Mouse (Mus musculus) liver, postnatal 0 days (tissue): ENCODE measurements around the gene Ybx3. TPM values are rescaled to one million over a fixed set of nuclear protein-coding genes. Genes with fewer than 3 reads are reported as not detected.

Experiments used
- ATAC-seq: fragments of 200-750 bp; cut with Nextera tagmentation; 2 replicates; pipeline ENCODE4 v1.8.0; 2017; ENCODE audit warnings: mild to moderate bottlenecking, moderate library complexity
- DNase-seq: peaks from one replicate; pipeline ENCODE4 v3.0.0-alpha.2; 2016
- H3K27ac ChIP-seq: fragments of 300-500 bp; sonication (generic); 2 replicates; pipeline ENCODE4 v1.5.1; 2014; ENCODE audit warnings: antibody characterized with exemption, moderate library complexity, mild to moderate bottlenecking, low read depth
- H3K27me3 ChIP-seq: fragments of 300-500 bp; sonication (generic); 2 replicates; pipeline ENCODE4 v1.6.1; 2014; ENCODE audit warnings: low read length, control low read depth, mixed read lengths; ENCODE audit not compliant: insufficient read depth
- H3K36me3 ChIP-seq: fragments of 300-500 bp; sonication (generic); replicated peaks from 2 replicates; pipeline ENCODE4 v1.6.1; 2014; ENCODE audit warnings: mild to moderate bottlenecking, control low read depth, low read length, moderate library complexity, mixed read lengths; ENCODE audit not compliant: insufficient read depth
- H3K4me1 ChIP-seq: fragments of 300-500 bp; sonication (generic); 2 replicates; pipeline ENCODE4 v1.6.1; 2014; ENCODE audit warnings: antibody characterized with exemption, mild to moderate bottlenecking, control low read depth; ENCODE audit not compliant: insufficient read depth
- H3K4me2 ChIP-seq: fragments of 300-500 bp; sonication (generic); 2 replicates; pipeline ENCODE4 v1.6.1; 2014; ENCODE audit warnings: low read depth, mild to moderate bottlenecking, low read length, moderate library complexity, mixed read lengths
- H3K4me3 ChIP-seq: fragments of 300-500 bp; sonication (generic); 2 replicates; pipeline ENCODE4 v1.5.1; 2014; ENCODE audit warnings: low read depth, low read length
- H3K9ac ChIP-seq: fragments of 300-500 bp; sonication (generic); replicated peaks from 2 replicates; pipeline ENCODE4 v1.6.1; 2014; ENCODE audit warnings: mild to moderate bottlenecking, moderate library complexity
- H3K9me3 ChIP-seq: fragments of 300-500 bp; sonication (generic); 2 replicates; pipeline ENCODE4 v1.6.1; 2016; ENCODE audit warnings: mild to moderate bottlenecking, control low read depth, low read length, mixed read lengths
- CTCF ChIP-seq: sonication (generic); IDR thresholded peaks from 2 replicates; pipeline ENCODE4 v1.5.1; 2016; ENCODE audit warnings: antibody characterized with exemption, low read depth
- EP300 ChIP-seq: IDR thresholded peaks from 2 replicates; pipeline ENCODE4 v1.6.1; 2016; ENCODE audit warnings: antibody characterized with exemption, low read depth, mild to moderate bottlenecking
- WGBS: fragments of 180-500 bp; shearing (Covaris S2); extraction: QIAGEN DNeasy Blood & Tissue Kit; methylation state at CpG from one replicate; pipeline ENCODE4 v1.1.7; 2014; ENCODE audit not compliant: insufficient replicate concordance; 5-methylcytosine and 5-hydroxymethylcytosine counted together
- polyA plus RNA-seq: library from polyadenylated mRNA; unstranded; fragments of >200 nt; fragmentation: Nextera tagmentation; extraction: Ambion mirVana; gene quantifications from 2 replicates; pipeline ENCODE4 v1.2.1, GENCODE M21; 2015

The Ybx3 gene
- polyA plus RNA-seq, 1 experiment from 2014 or later, result 38.9 TPM

DNA sequence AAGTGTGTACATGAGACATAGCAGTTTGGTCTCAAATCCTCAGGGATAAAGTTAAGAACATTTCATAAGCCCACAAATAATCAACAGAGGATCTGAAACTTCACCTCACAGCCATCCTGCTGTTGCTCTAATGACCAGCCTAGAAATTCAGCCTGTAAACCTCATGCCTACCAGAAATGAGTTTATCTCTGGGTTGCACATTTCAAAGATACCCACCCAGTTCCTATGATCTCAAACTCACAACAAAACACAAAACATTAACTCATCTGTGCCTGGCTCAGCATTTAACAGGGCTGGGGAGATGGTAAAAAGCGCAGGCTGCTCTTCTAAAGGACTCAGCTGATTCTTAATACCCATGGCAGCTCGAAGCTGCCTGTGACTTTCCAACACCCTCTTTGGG lies 23.9 kb downstream of the Ybx3 start:
- Histone ChIP-seq H3K4me1 (0 out of 2 replicates have a peak, but pooled peaks cover 2% of the 10 kb centered on the region), H3K4me3 (no peak overlapping the region), H3K27ac (peak overlapping the region; percentile 49; the same call in 1 of the 2 replicates), H3K4me2 (no peak overlapping the region), H3K9me3 (no peaks in the 10 kb centered on the region), H3K9ac (no peak overlapping the region), H3K36me3 (peaks cover 54% of the 10 kb centered on the region), H3K27me3 (no peaks in the 10 kb centered on the region)
- DNase-seq, result no peak
- WGBS, result 76% methylated on average over 2 of the region's 2 CpGs
- TF ChIP-seq EP300 (peak; percentile 87), CTCF (no peak)
- ATAC-seq, result peak; percentile 68

DNA sequence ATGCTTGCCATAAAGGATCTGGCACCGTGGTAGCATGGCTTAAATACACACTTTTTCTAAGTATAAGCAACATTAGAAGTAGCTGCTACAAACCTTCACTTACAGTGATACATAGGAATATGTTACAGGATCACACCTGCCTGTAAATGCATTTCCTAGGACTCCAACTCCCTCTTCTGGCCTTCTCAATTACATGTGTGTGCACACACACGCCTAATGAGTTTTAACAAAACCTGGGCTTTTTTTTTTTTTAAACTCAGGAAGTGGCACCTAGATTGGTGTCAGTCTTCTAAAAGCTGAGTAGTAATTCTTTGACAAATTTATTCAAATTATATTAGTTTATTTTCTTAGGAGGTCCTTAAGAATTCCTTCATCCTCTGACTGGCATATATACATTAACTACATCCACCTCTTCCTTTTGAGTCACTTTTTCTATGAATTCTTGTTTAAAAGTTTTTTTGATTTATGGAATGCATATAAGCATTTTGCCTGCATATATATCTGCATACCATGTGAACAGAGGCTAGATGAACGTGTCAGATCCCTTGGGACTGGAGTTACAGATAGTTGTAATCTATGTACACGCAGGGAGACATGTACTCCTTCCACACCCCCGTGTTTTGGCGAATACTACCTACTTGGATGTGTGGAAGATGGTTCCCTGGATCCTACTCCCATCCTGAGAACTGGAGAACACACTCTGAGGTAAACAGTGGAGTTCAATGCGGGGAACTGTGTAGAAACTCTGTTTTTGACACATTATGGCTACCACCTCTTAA lies 25.1 kb downstream of the Ybx3 start:
- H3K4me1 ChIP-seq, result 0 out of 2 replicates have a peak, but pooled peaks cover 2% of the 10 kb centered on the region
- TF ChIP-seq CTCF (no peak), EP300 (no peak)
- no peak overlapping the region for H3K4me2 ChIP-seq
- 69% methylated on average over 7 of the region's 7 CpGs for WGBS
- H3K27ac ChIP-seq, result 0 out of 2 replicates have a peak overlapping the region, but pooled peaks have one; percentile 19
- H3K4me3 ChIP-seq, result no peak overlapping the region
- ATAC-seq, result peak; percentile 16
- DNase-seq, result no peak
- H3K9ac ChIP-seq, result no peak overlapping the region
- H3K9me3 ChIP-seq, result no peaks in the 10 kb centered on the region
- H3K36me3 ChIP-seq, result peaks cover 43% of the 10 kb centered on the region
- H3K27me3 ChIP-seq, result no peaks in the 10 kb centered on the region

DNA sequence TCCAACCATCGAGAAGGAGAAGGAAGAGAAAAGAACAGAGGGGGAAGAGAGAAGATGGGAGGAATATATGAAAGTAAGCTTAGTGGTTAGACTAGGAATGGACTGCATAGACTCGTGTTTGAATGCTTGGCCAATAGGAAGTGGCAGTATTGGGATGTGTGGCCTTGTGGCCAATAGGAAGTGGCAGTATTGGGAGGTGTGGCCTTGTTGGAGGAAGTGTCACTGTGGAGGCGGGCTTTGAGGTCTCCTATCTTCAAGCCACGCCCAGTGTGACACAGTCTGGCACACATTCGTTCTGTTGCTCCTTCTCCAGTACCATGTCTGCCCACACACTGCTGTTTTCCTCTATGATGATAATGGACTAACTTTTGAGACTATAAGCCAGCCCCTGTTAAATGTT lies 27.6 kb downstream of the Ybx3 start:
- Histone ChIP-seq H3K9me3 (no peaks in the 10 kb centered on the region), H3K4me2 (no peak overlapping the region), H3K4me1 (0 out of 2 replicates have a peak, but pooled peaks cover 2% of the 10 kb centered on the region), H3K9ac (no peak overlapping the region), H3K27me3 (no peaks in the 10 kb centered on the region), H3K27ac (no peak overlapping the region), H3K4me3 (no peak overlapping the region), H3K36me3 (peaks cover 22% of the 10 kb centered on the region)
- ATAC-seq (peak; percentile 82), DNase-seq (peak; percentile 70)
- TF ChIP-seq CTCF (no peak), EP300 (no peak)
- WGBS, result 62% methylated on average over 5 of the region's 5 CpGs

DNA sequence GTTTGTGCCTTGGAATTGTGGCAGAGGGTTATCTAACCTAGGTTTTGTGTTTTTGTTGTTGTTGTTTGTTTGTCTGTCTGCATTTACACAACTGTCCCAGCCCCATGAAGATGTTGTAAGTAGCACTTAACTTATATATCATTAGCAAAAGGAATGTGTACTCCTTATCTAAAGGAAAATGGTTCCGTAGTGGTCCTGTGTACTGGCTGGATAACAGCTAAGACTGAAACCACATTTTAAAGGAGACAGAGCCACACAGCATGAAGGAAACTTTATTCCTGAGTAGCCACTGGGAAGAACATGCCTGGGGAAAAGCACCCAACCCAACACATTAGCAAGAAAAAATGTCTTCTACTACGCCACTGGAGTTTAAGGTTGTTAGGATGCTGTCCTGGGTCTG lies 28.7 kb downstream of the Ybx3 start:
- 0 out of 2 replicates have a peak, but pooled peaks cover 4% of the 10 kb centered on the region for H3K27me3 ChIP-seq
- 60% methylated on average over 2 of the region's 2 CpGs for WGBS
- TF ChIP-seq EP300 (0 out of 2 replicates have a peak, but pooled peaks have one; percentile 22), CTCF (no peak)
- peaks cover 13% of the 10 kb centered on the region for H3K36me3 ChIP-seq
- no peak for ATAC-seq
- DNase-seq, result no peak
- no peak overlapping the region for H3K27ac ChIP-seq
- no peaks in the 10 kb centered on the region for H3K9me3 ChIP-seq
- no peak overlapping the region for H3K4me3 ChIP-seq
- H3K4me2 ChIP-seq, result no peak overlapping the region
- 0 out of 2 replicates have a peak, but pooled peaks cover 2% of the 10 kb centered on the region for H3K4me1 ChIP-seq
- H3K9ac ChIP-seq, result no peak overlapping the region

DNA sequence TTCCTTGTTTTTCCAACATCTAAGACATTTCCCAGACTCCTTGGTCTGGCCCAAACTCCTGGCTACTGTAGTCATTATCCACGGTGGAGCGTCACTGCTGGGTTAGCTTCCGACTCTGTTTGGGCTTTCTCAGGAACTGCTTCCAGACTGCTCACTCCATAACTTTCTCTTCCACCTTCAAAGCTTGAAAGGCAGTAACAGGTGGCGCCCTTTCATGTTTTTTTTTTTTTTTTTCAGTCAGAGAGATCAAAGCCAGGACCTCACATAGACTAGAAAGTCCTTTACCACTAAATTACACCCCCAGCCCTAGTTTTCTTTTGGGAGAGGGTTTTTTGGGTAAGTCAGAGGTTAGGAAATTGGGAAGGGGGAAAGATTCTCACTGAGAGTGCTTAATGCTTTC lies 33.4 kb downstream of the Ybx3 start:
- Histone ChIP-seq H3K4me3 (no peak overlapping the region), H3K27ac (no peak overlapping the region), H3K4me1 (peaks cover 3% of the 10 kb centered on the region), H3K4me2 (no peak overlapping the region), H3K9me3 (no peaks in the 10 kb centered on the region), H3K36me3 (no peaks in the 10 kb centered on the region), H3K9ac (no peak overlapping the region), H3K27me3 (0 out of 2 replicates have a peak, but pooled peaks cover 4% of the 10 kb centered on the region)
- DNase-seq (no peak), ATAC-seq (no peak)
- 50% methylated on average over 4 of the region's 4 CpGs for WGBS
- no peak for TF ChIP-seq EP300
- no peak for TF ChIP-seq CTCF

DNA sequence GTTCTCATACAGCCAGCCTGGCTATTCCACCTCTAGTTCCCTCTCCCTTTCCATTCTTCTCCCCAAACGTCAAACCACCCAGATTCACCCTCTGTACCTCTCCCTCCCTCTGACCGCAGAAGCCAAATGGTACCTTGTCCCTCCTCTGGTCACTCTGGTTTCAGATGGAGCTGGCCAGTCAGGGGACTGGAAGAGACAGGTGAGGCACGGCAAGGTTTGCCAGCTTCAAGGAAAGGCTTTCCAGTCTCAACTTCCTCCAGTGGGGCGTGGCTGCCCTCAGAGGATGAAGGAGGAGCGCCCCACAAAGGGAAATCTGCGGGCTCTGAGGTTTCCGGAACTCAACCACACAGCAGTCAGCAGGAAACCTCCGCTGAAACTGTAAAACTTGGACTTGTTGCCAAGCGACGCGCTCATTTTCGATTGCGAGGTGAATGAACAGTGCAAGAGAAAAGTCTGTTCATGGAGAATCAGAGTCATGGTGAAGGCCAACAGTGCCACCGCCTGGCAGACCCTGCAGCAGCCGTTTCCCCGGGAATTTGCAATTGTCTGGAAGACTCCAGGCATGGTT lies 34.8 kb downstream of the Ybx3 start, which contains the start of gene Styk1:
Styk1 (minus strand) TSS at position 246 of the 568 bp plus-strand sequence.
- Histone ChIP-seq H3K27me3 (0 out of 2 replicates have a peak, but pooled peaks cover 4% of the 10 kb centered on the region), H3K4me3 (peak within 1 kb of the TSS; percentile 30), H3K4me2 (peak within 1 kb of the TSS; percentile 64), H3K4me1 (peaks cover 3% of the 10 kb centered on the region), H3K9me3 (no peaks in the 10 kb centered on the region), H3K36me3 (no peaks in the 10 kb centered on the region), H3K27ac (no peak within 1 kb of the TSS), H3K9ac (no peak within 1 kb of the TSS)
- TF ChIP-seq CTCF, result peak; percentile 86
- TF ChIP-seq EP300, result peak; percentile 52
- WGBS, result under 1% methylated on average over 16 of the region's 16 CpGs
- peak; percentile 81 for DNase-seq
- peak; percentile 89 for ATAC-seq
